Mouse (Mus musculus) testis, adult 2 months (tissue): ENCODE measurements around the gene Adamtsl5. TPM values are rescaled to one million over a fixed set of nuclear protein-coding genes. Genes with fewer than 3 reads are reported as not detected.

Experiments
- H3K27ac ChIP-seq: fragments of 200-500 bp; 2 replicates; pipeline ENCODE4 v1.5.1; 2012; ENCODE audit warnings: low read depth, low read length; ENCODE audit not compliant: control insufficient read depth, insufficient read depth
- H3K27me3 ChIP-seq: fragments of 200-500 bp; 2 replicates; pipeline ENCODE4 v1.6.1; 2012; ENCODE audit warnings: mild to moderate bottlenecking, low read length, moderate library complexity; ENCODE audit not compliant: control insufficient read depth, insufficient read depth
- H3K36me3 ChIP-seq: fragments of 200-500 bp; 2 replicates; pipeline ENCODE4 v1.6.1; 2012; ENCODE audit warnings: mild to moderate bottlenecking, low read length; ENCODE audit not compliant: control insufficient read depth, insufficient read depth
- H3K4me1 ChIP-seq: fragments of 200-500 bp; 2 replicates; pipeline ENCODE4 v1.6.1; 2012; ENCODE audit warnings: low read length; ENCODE audit not compliant: control insufficient read depth, insufficient read depth
- H3K4me3 ChIP-seq: fragments of 200-500 bp; 2 replicates; pipeline ENCODE4 v1.5.1; 2012; ENCODE audit warnings: low read depth, mild to moderate bottlenecking, low read length, moderate library complexity, mixed read lengths; ENCODE audit not compliant: control insufficient read depth
- CTCF ChIP-seq: fragments of 200-500 bp; IDR thresholded peaks from 2 replicates; pipeline ENCODE4 v1.5.1; 2012; ENCODE audit warnings: low read depth, mild to moderate bottlenecking, inconsistent platforms, low read length, moderate library complexity; ENCODE audit not compliant: control insufficient read depth, insufficient read depth, insufficient replicate concordance
- POLR2A ChIP-seq: fragments of 200-500 bp; IDR thresholded peaks from 2 replicates; pipeline ENCODE4 v1.6.1; 2012; ENCODE audit warnings: low read depth, mild to moderate bottlenecking, inconsistent platforms, low read length, moderate library complexity; ENCODE audit not compliant: control insufficient read depth
- polyA plus RNA-seq: library from polyadenylated mRNA; depleted of rRNA; stranded (reverse); fragments of >200 nt; gene quantifications from 2 replicates; pipeline ENCODE4 v1.2.3, GENCODE M21; 2012

Adamtsl5 gene
- polyA plus RNA-seq, 1 experiment = 3.3 TPM

DNA sequence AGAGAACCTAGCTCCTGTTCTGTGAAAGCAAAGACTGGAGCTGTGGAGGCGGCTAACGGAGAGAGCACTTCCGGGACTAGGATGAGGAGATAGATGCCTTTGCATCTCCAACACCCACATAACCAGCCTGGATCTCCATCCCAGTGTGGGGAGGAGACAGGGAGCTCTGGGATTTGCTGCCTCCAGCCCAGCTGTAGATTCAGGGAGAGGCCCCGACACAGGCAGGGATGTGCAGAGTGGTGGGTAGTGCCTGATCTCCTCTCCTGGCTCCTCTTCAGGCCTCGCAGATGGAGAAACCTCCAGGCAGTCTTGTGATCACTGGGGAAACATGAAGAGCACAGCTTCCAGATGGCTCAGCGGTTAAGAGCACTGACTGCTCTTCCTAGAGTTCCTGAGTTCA is 24.5 kb upstream of the Adamtsl5 start:
- H3K36me3 ChIP-seq = no peaks in the 10 kb centered on the region
- no peaks in the 10 kb centered on the region for H3K27me3 ChIP-seq
- H3K4me3 ChIP-seq = peak overlapping the region; percentile 52
- no peak overlapping the region for H3K27ac ChIP-seq
- TF ChIP-seq CTCF = no peak
- TF ChIP-seq POLR2A = no peak
- peaks cover 17% of the 10 kb centered on the region for H3K4me1 ChIP-seq

DNA sequence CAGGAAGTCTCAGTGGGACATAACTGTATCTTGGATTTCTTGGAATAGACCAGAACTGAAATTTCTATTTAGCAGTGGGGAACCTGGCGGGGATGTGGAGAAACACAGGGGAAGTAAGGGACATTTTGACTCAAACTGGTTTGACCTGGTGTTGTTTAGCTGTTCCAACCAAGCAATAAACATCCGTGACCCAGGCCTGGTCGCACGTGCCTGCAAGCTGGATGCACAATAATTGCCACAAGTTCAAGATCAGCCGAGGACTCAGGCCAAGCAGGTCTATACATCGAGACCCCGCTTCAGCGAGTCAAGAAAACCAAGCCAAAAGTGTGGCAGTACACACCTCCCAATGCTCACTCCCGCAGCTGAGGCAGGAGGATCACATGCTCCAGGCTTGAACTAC is 23.8 kb upstream of the Adamtsl5 start:
- Histone ChIP-seq H3K27ac (no peak overlapping the region), H3K27me3 (no peaks in the 10 kb centered on the region), H3K4me1 (peaks cover 11% of the 10 kb centered on the region), H3K36me3 (no peaks in the 10 kb centered on the region), H3K4me3 (peak overlapping the region; percentile 52)
- TF ChIP-seq CTCF (no peak), POLR2A (no peak)

DNA sequence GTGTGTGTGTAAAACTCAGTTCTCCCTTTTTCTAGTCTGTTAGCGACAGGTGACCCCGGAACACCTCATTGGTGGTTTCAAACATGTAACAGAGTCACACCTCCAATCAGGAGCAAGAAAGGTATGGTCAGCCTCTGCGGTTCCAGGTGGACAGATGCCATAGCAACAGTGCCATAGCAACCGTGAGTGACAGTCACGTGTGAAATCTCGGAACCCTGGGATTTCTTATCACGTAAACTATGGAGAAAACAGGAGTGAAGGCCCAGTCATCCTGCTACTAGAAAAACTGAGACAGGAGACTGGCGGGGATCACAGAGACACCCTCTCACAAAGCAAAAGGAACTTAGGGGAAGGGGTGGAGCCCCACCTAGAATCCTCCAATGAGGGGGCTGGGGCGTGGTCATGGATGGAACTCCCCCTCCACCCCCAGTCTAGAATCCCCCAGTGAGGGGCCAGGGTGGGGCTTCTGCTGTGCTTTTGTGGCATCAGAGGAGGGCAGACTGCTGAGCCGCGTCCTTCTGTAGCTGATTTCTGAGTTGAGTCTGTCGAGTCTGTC is 23.3 kb upstream of the Adamtsl5 start:
- H3K4me1 ChIP-seq = peaks cover 11% of the 10 kb centered on the region
- no peaks in the 10 kb centered on the region for H3K27me3 ChIP-seq
- H3K36me3 ChIP-seq = no peaks in the 10 kb centered on the region
- H3K27ac ChIP-seq = peak overlapping the region; percentile 5; the same call in 1 of the 2 replicates
- H3K4me3 ChIP-seq = peak overlapping the region; percentile 52
- TF ChIP-seq POLR2A (no peak), CTCF (no peak)

DNA sequence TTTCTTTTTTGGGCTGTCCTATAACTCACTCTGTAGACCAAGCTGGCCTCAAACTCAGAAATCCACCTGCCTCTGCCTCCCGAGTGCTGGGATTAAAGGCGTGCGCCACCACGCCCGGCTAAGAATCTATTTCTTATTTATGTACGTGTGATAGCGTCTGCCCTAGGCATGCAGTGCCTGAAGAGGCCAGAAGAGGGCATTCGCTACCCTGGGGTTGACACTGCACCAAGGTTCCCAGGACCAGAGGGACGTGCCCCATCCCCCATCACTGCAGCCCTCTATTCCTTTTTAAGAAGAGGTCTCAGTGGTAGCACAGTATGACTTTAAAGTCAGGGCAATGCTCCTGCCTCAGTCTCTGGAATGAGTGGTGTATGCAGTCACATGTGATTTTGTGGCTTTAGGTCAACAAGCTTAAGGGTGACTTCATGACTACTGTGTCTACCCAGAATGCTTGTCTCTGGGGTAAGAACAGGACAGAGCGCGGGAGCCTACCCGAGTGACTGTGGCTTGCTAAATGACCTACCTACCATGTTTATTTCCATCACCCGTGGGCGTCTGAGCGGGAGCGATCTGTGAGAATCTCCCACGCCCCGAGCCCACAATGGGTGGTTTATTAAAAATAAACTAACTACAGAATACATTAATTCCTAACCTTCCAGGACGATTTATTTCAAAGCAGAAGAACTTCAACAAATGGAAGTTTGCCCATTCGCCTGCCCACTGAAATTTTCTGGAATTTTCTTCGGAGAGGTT is 22.0 kb upstream of the Adamtsl5 start:
- no peaks in the 10 kb centered on the region for H3K36me3 ChIP-seq
- H3K4me1 ChIP-seq = peaks cover 11% of the 10 kb centered on the region
- no peaks in the 10 kb centered on the region for H3K27me3 ChIP-seq
- H3K4me3 ChIP-seq = no peak overlapping the region
- H3K27ac ChIP-seq = no peak overlapping the region
- TF ChIP-seq POLR2A = no peak
- TF ChIP-seq CTCF = peak; percentile 48; the same call in 1 of the 2 replicates

DNA sequence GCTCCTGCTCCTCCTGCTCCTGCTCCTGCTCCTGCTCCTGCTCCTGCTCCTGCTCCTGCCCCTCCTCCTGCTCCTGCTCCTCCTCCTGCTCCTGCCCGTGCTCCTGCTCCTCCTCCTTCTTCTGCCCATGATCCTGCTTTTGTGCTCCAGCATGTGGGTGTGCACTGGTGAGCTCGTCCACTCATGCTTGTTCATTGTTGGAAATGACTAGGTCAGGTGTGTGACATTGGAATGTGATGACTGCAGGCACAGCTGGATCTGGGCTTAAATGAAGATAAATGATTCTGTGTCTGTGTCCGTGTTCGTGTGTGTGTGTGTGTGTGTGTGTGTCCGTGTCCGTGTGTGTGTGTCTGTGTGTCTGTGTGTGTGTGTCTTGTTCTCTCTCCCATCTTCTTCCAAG is 20.2 kb upstream of the Adamtsl5 start:
- H3K27ac ChIP-seq = no peak overlapping the region
- H3K27me3 ChIP-seq = no peaks in the 10 kb centered on the region
- no peak overlapping the region for H3K4me3 ChIP-seq
- H3K4me1 ChIP-seq = peaks cover 11% of the 10 kb centered on the region
- TF ChIP-seq CTCF (no peak), POLR2A (no peak)
- H3K36me3 ChIP-seq = no peaks in the 10 kb centered on the region

DNA sequence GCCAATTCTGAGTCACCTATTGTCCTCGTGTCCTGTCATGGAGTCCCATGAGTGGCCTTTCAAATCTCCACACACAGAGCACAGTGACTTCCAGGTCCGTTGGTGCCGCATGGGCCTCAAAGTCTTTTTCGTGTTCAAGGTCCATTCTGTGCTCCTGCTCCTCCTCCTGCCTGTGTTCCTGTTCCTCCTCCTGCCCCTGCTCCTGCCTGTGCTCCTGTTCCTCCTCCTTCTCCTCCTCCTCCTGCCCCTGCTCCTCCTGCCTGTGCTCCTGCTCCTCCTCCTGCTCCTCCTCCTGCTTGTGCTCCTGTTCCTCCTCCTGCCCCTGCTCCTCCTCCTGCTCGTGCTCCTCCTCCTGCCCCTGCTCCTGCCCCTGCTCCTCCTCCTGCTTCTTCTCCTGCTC is 19.7 kb upstream of the Adamtsl5 start:
- Histone ChIP-seq H3K27me3 (no peaks in the 10 kb centered on the region), H3K36me3 (no peaks in the 10 kb centered on the region), H3K27ac (no peak overlapping the region), H3K4me1 (peaks cover 11% of the 10 kb centered on the region), H3K4me3 (no peak overlapping the region)
- no peak for TF ChIP-seq CTCF
- TF ChIP-seq POLR2A = no peak

DNA sequence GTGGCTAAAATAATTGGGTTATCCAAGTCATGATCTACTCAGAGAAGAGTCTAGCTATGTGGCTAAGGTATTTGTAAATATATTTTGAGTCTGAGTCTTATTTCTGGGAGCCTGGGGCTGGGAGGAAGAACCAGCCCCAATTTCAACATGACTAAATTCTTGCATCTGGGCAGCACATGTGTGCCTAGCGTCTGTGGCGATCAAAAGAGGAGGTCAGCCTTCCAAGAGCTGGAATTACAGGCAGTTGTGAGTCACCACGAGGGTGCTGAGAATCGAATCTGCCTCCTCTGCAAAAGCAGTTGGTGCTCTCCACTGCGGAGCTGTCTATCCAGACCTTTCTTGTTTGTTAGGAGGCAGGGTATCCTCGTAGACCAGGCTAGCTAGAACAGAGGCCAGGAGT is 17.5 kb upstream of the Adamtsl5 start:
- TF ChIP-seq POLR2A (no peak), CTCF (no peak)
- H3K4me1 ChIP-seq = peaks cover 2% of the 10 kb centered on the region; the same call in 1 of the 2 replicates
- no peak overlapping the region for H3K27ac ChIP-seq
- H3K27me3 ChIP-seq = no peaks in the 10 kb centered on the region
- no peak overlapping the region for H3K4me3 ChIP-seq
- H3K36me3 ChIP-seq = no peaks in the 10 kb centered on the region

DNA sequence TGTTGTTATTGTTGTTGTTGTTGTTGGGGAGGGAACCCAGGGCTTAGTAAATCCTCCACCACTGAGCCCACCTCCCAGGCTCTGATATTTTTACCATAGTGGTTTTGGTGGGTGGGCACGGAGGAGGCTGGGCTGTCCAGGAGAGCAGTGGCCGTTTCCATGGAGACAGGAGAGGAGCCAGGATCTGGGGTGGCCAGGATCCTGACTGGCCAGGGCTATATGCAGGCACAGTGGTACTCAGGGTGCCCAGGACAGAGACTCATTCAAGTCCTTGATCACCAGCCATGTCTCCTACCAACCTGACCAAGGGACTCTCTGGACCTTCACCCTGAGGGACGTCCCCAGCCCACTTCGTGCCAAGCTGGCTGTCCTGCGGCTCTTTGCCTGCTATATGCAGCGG is 15.5 kb upstream of the Adamtsl5 start:
- no peak overlapping the region for H3K4me3 ChIP-seq
- no peak for TF ChIP-seq POLR2A
- no peak for TF ChIP-seq CTCF
- no peaks in the 10 kb centered on the region for H3K36me3 ChIP-seq
- peaks cover under 1% of the 10 kb centered on the region for H3K4me1 ChIP-seq
- H3K27ac ChIP-seq = no peak overlapping the region
- no peaks in the 10 kb centered on the region for H3K27me3 ChIP-seq
